Mouse (Mus musculus) midbrain, postnatal 0 days (tissue): ENCODE results near the gene Grip1. TPM values are rescaled to one million over a fixed set of nuclear protein-coding genes. Genes with fewer than 3 reads are reported as not detected.

Experiments
- ATAC-seq: fragments of 200-750 bp; cut with Nextera tagmentation; 2 replicates; pipeline ENCODE4 v1.8.0; 2017; ENCODE audit warnings: moderate number of reproducible peaks, mild to moderate bottlenecking, moderate TSS enrichment, moderate library complexity; ENCODE audit not compliant: low FRiP score
- DNase-seq: peaks from one replicate; pipeline ENCODE4 v3.0.0-alpha.2; 2015; ENCODE audit warnings: low spot score
- H3K27ac ChIP-seq: fragments of 300-500 bp; sonication (generic); 2 replicates; pipeline ENCODE4 v1.5.1; 2014; ENCODE audit warnings: low read depth, mild to moderate bottlenecking, low read length, mixed read lengths
- H3K27me3 ChIP-seq: fragments of 300-500 bp; sonication (generic); 2 replicates; pipeline ENCODE4 v1.6.1; 2014; ENCODE audit warnings: low read length, control low read depth, mixed read lengths; ENCODE audit not compliant: insufficient read depth
- H3K36me3 ChIP-seq: fragments of 300-500 bp; sonication (generic); 2 replicates; pipeline ENCODE4 v1.6.1; 2014; ENCODE audit warnings: low read length, control low read depth, mixed read lengths; ENCODE audit not compliant: insufficient read depth
- H3K4me1 ChIP-seq: fragments of 300-500 bp; sonication (generic); 2 replicates; pipeline ENCODE4 v1.6.1; 2014; ENCODE audit warnings: mild to moderate bottlenecking, control low read depth, antibody characterized with exemption, low read length, mixed read lengths; ENCODE audit not compliant: insufficient read depth
- H3K4me2 ChIP-seq: fragments of 300-500 bp; sonication (generic); 2 replicates; pipeline ENCODE4 v1.6.1; 2014; ENCODE audit warnings: low read depth, mild to moderate bottlenecking, low read length, mixed read lengths; ENCODE audit not compliant: poor library complexity, severe bottlenecking
- H3K4me3 ChIP-seq: fragments of 300-500 bp; sonication (generic); 2 replicates; pipeline ENCODE4 v1.5.1; 2014; ENCODE audit warnings: low read depth, mild to moderate bottlenecking, low read length, moderate library complexity
- H3K9ac ChIP-seq: fragments of 300-500 bp; sonication (generic); replicated peaks from 2 replicates; pipeline ENCODE4 v1.6.1; 2014; ENCODE audit warnings: mild to moderate bottlenecking, low read length, moderate library complexity, mixed read lengths; ENCODE audit not compliant: poor library complexity, severe bottlenecking
- H3K9me3 ChIP-seq: fragments of 300-500 bp; sonication (generic); 2 replicates; pipeline ENCODE4 v1.6.1; 2016; ENCODE audit warnings: low read length, control low read depth
- CTCF ChIP-seq: IDR thresholded peaks from 2 replicates; pipeline ENCODE4 v1.5.1; 2016; ENCODE audit warnings: antibody characterized with exemption, mild to moderate bottlenecking
- WGBS: fragments of 180-500 bp; shearing (Covaris S2); extraction: QIAGEN DNeasy Blood & Tissue Kit; methylation state at CpG from one replicate; pipeline ENCODE4 v1.1.7; 2014; 5-methylcytosine and 5-hydroxymethylcytosine counted together
- polyA plus RNA-seq: library from polyadenylated mRNA; unstranded; fragments of >200 nt; fragmentation: Nextera tagmentation; extraction: Ambion mirVana; gene quantifications from 2 replicates; pipeline ENCODE4 v1.2.1, GENCODE M21; 2015
- total RNA-seq: library from RNA; depleted of rRNA; stranded (reverse); fragments of >200 nt; gene quantifications from 2 replicates; pipeline ENCODE4 v1.2.3, GENCODE M21; 2014

The Grip1 gene
- total and polyA plus RNA-seq, 2 experiments from 2014 or later, result 14.6 to 35.4 TPM

GRCm38 (mm10) chr10:119705348-119705747, 251.7 kb downstream of the Grip1 start:
- 64% methylated on average over 4 of the region's 4 CpGs for WGBS
- no peak for ATAC-seq
- TF ChIP-seq CTCF, result no peak

GRCm38 (mm10) chr10:119706281-119706680, 252.7 kb downstream of the Grip1 start:
- no peak for ATAC-seq
- 92% methylated on average over 4 of the region's 4 CpGs for WGBS
- no peaks in the 10 kb centered on the region for H3K27me3 ChIP-seq
- H3K27ac ChIP-seq, result no peak overlapping the region
- H3K4me3 ChIP-seq, result no peak overlapping the region
- no peak for DNase-seq
- no peak for TF ChIP-seq CTCF
- H3K4me1 ChIP-seq, result no peaks in the 10 kb centered on the region
- no peak overlapping the region for H3K4me2 ChIP-seq
- H3K36me3 ChIP-seq, result no peaks in the 10 kb centered on the region
- H3K9me3 ChIP-seq, result no peaks in the 10 kb centered on the region
- no peak overlapping the region for H3K9ac ChIP-seq

More at GRCm38 (mm10) chr10:119705348-119705747, 251.7 kb downstream of the Grip1 start:
- no peak overlapping the region for H3K4me2 ChIP-seq
- H3K36me3 ChIP-seq, result no peaks in the 10 kb centered on the region
- no peak overlapping the region for H3K27ac ChIP-seq
- no peaks in the 10 kb centered on the region for H3K4me1 ChIP-seq
- no peaks in the 10 kb centered on the region for H3K9me3 ChIP-seq
- no peak overlapping the region for H3K9ac ChIP-seq
- H3K27me3 ChIP-seq, result no peaks in the 10 kb centered on the region
- DNase-seq, result no peak
- H3K4me3 ChIP-seq, result no peak overlapping the region

- H3K9me3 ChIP-seq, result no peaks in the 10 kb centered on the region
- DNase-seq (no peak), ATAC-seq (no peak)
- no peak overlapping the region for H3K9ac ChIP-seq
- no peaks in the 10 kb centered on the region for H3K27me3 ChIP-seq
- no peaks in the 10 kb centered on the region for H3K36me3 ChIP-seq
- no peak overlapping the region for H3K27ac ChIP-seq
- WGBS, result 95% methylated on average over 10 of the region's 10 CpGs
- no peak for TF ChIP-seq CTCF
- H3K4me1 ChIP-seq, result no peaks in the 10 kb centered on the region
- H3K4me2 ChIP-seq, result no peak overlapping the region
- H3K4me3 ChIP-seq, result no peak overlapping the region
Observed at GRCm38 (mm10) chr10:119706983-119707382, 253.4 kb downstream of the Grip1 start.

GRCm38 (mm10) chr10:119721887-119722286, 268.3 kb downstream of the Grip1 start:
- Histone ChIP-seq H3K4me3 (no peak overlapping the region), H3K9ac (no peak overlapping the region), H3K9me3 (no peaks in the 10 kb centered on the region), H3K27me3 (no peaks in the 10 kb centered on the region), H3K4me2 (no peak overlapping the region), H3K27ac (no peak overlapping the region), H3K4me1 (no peaks in the 10 kb centered on the region), H3K36me3 (no peaks in the 10 kb centered on the region)
- TF ChIP-seq CTCF, result no peak
- 70% methylated on average over 3 of the region's 3 CpGs for WGBS
- no peak for ATAC-seq
- DNase-seq, result no peak

- no peak for ATAC-seq
Observed at GRCm38 (mm10) chr10:119722471-119722870, 268.8 kb downstream of the Grip1 start.

GRCm38 (mm10) chr10:119723671-119724070, 270.0 kb downstream of the Grip1 start:
- H3K9me3 ChIP-seq, result no peaks in the 10 kb centered on the region
- H3K27ac ChIP-seq, result no peak overlapping the region
- DNase-seq (no peak), ATAC-seq (no peak)
- TF ChIP-seq CTCF, result no peak
- no peak overlapping the region for H3K4me2 ChIP-seq
- H3K27me3 ChIP-seq, result no peaks in the 10 kb centered on the region
- H3K9ac ChIP-seq, result no peak overlapping the region
- H3K36me3 ChIP-seq, result no peaks in the 10 kb centered on the region
- 54% methylated on average over 9 of the region's 9 CpGs for WGBS
- H3K4me1 ChIP-seq, result no peaks in the 10 kb centered on the region
- no peak overlapping the region for H3K4me3 ChIP-seq

More at GRCm38 (mm10) chr10:119722471-119722870, 268.8 kb downstream of the Grip1 start:
- 28% methylated on average over 2 of the region's 2 CpGs for WGBS
- Histone ChIP-seq H3K9ac (no peak overlapping the region), H3K4me3 (no peak overlapping the region), H3K4me2 (no peak overlapping the region), H3K27me3 (no peaks in the 10 kb centered on the region), H3K4me1 (no peaks in the 10 kb centered on the region), H3K9me3 (no peaks in the 10 kb centered on the region), H3K27ac (no peak overlapping the region), H3K36me3 (no peaks in the 10 kb centered on the region)
- DNase-seq, result no peak
- TF ChIP-seq CTCF, result no peak
